Mouse (Mus musculus) erythroblast, embryonic 14.5 days (primary cell): Measurements from ENCODE around the gene Gck. TPM values are rescaled to one million over a fixed set of nuclear protein-coding genes. Genes with fewer than 3 reads are reported as not detected.

Experiments used
- H3K27me3 ChIP-seq: 2 replicates; pipeline ENCODE4 v1.6.1; 2012; ENCODE audit warnings: inconsistent platforms; ENCODE audit not compliant: control insufficient read depth
- H3K36me3 ChIP-seq: 2 replicates; pipeline ENCODE4 v1.6.1; 2012; ENCODE audit warnings: mild to moderate bottlenecking, inconsistent platforms; ENCODE audit not compliant: control insufficient read depth
- H3K4me1 ChIP-seq: 2 replicates; pipeline ENCODE4 v1.6.1; 2012; ENCODE audit warnings: inconsistent platforms; ENCODE audit not compliant: control insufficient read depth
- H3K4me3 ChIP-seq: replicated peaks from 2 replicates; pipeline ENCODE3; 2012; ENCODE audit warnings: moderate library complexity, mild to moderate bottlenecking, inconsistent platforms
- H3K9me3 ChIP-seq: 2 replicates; pipeline ENCODE4 v1.6.1; 2012; ENCODE audit warnings: low read length, inconsistent platforms, mixed read lengths; ENCODE audit not compliant: control insufficient read depth
- GATA1 ChIP-seq: IDR thresholded peaks from 2 replicates; pipeline ENCODE4 v1.6.1; 2012; ENCODE audit warnings: low read length, inconsistent platforms, mixed read lengths
- TAL1 ChIP-seq: IDR thresholded peaks from 3 replicates; pipeline ENCODE4 v1.6.1; 2012; ENCODE audit warnings: low read length, inconsistent platforms, mixed read lengths
- polyA plus RNA-seq: library from polyadenylated mRNA; stranded (reverse); fragments of >175 nt; gene quantifications from 2 replicates; pipeline ENCODE4 v1.2.3, GENCODE M21; 2012

Gene Gck
- polyA plus RNA-seq, 1 experiment: not detected

DNA sequence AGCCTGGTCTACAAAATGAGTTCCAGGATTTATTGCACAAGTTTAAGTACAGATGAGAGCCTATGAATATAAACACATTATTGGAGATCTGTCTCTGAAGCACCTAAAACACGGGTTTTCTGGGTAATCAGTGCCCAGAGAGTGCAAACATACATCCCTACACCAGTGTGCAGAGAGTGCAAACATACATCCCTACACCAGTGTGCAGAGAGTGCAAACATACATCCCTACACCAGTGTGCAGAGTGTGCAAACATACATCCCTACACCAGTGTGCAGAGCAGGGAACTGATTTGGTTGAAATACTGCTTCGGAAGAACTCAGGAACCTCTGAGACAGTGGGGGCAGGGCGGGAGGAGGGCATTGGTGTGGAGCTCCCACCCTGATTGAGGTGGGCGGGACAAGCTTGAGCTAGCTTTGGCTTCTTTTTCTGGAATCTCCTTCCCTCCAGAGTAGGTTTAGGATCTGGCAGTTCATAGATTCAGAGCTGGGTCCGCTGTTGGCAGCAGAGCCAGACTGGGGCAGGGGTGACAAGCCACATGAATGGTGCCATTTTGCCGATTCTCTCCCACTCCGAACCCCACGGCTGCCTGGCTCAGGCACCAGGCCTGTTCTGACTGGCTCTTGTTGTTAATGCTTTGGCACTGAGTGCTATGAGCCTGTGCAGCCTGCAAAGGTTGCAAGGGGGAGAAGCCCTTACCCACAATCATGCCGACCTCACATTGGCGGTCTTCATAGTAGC is 43.9 kb downstream of the Gck start:
- peaks cover 3% of the 10 kb centered on the region for H3K4me1 ChIP-seq
- peaks cover 30% of the 10 kb centered on the region for H3K27me3 ChIP-seq
- no peak overlapping the region for H3K4me3 ChIP-seq
- no peaks in the 10 kb centered on the region for H3K9me3 ChIP-seq
- TF ChIP-seq TAL1: no peak
- TF ChIP-seq GATA1: no peak
- no peaks in the 10 kb centered on the region for H3K36me3 ChIP-seq

DNA sequence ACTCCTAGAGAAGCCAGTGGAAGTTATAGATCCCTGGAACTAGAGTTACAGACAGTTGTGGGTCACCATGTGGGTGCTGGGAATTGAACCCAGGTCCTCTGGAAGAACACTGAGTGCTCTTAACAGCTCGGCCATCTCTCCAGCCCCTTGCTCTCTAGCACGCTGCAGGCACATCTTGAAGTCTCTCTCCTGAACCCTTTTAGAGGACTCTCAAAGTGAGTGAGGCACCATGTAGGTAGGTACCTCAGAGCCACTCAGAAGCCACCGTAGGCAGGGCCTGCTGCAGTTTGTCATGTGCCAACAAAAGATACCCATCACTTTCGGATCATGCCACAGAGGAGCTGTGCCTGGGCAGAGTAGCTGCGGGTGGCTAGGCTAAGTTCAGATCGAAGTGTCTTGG is 45.0 kb downstream of the Gck start:
- no peak overlapping the region for H3K4me3 ChIP-seq
- H3K27me3 ChIP-seq: peaks cover 39% of the 10 kb centered on the region
- peaks cover 3% of the 10 kb centered on the region for H3K4me1 ChIP-seq
- no peaks in the 10 kb centered on the region for H3K9me3 ChIP-seq
- TF ChIP-seq GATA1 (no peak), TAL1 (no peak)
- no peaks in the 10 kb centered on the region for H3K36me3 ChIP-seq

DNA sequence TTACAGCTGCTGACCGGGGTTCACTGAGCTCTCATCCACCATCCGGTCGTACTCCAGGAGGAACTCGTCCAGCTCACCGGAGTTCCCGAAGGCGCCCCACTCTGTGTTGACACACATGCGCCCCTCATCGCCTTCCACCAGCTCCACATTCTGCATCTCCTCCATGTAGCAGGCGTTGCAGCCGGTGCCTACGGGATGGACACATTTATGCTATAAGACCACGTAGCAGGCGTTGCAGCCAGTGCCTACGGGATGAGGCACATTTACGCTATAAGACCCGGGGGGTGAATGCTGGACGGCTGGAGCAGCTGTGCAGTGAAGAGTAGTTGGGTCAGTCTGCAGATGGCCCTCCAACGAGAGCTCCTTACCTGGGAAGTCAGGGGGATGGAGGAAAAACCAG is 45.5 kb downstream of the Gck start:
- no peak for TF ChIP-seq TAL1
- no peak for TF ChIP-seq GATA1
- H3K4me3 ChIP-seq: no peak overlapping the region
- H3K27me3 ChIP-seq: peaks cover 44% of the 10 kb centered on the region
- H3K4me1 ChIP-seq: peaks cover 3% of the 10 kb centered on the region
- no peaks in the 10 kb centered on the region for H3K9me3 ChIP-seq
- no peaks in the 10 kb centered on the region for H3K36me3 ChIP-seq

DNA sequence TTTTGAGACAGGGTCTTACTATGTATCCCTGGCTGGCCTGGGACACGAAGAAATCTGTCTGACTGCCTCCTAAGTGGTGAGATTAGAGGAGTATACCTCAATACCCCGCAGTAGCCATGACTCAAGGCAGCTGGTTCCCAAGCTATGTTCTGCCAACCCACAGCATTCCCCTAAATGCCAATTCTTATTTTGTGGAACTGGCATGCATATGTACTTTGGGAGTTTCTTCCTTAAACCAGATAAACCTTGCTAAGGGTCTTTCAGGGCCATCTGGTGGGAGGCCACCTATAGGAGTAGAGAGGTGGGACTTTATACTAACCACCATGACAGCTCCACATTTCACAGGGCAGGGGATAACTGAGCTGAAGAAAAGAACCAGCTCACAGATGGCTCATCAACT is 46.0 kb downstream of the Gck start:
- Histone ChIP-seq H3K9me3 (no peaks in the 10 kb centered on the region), H3K4me3 (no peak overlapping the region), H3K27me3 (peaks cover 49% of the 10 kb centered on the region), H3K36me3 (no peaks in the 10 kb centered on the region), H3K4me1 (peaks cover 5% of the 10 kb centered on the region)
- TF ChIP-seq TAL1 (no peak), GATA1 (no peak)

DNA sequence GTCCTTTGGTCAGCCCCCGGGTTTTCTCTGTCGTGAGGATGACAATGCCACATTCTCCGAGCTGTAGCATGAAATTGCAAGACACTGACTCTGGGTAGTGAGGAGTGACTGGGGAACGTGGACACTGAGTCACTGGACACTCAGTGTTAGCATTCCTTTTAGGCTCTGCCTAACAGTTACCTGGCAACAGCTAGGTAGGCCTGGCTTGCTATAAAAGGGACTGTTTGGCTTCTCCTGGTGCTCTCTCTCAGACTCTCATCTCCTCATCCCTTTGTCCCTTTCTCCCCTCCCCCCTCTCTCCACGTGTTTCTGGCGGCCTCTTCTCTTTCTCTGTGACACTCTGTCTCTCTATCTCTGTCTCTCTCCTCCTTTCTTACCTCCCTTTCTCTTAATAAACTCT is 47.5 kb downstream of the Gck start:
- Histone ChIP-seq H3K4me3 (no peak overlapping the region), H3K9me3 (no peaks in the 10 kb centered on the region), H3K4me1 (peaks cover 19% of the 10 kb centered on the region), H3K36me3 (no peaks in the 10 kb centered on the region), H3K27me3 (peaks cover 64% of the 10 kb centered on the region)
- TF ChIP-seq TAL1 (no peak), GATA1 (no peak)

DNA sequence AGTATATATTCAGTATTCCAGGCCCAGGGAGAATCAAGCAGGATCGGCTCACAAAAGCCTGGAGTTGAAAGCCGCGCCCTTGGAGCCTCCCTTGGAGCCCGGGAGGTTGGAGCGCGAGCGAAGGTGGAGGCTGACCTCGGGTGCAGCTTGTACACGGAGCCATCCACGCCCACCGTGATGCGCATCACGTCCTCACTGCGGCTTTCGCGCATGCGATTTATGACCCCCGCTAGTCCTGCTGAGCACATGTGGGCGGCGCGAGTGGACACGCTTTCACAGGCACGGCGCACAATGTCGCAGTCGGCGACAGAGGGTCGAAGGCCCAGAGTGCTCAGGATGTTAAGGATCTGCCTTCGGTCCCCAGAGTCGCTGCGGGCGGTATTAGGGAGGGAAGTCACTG is 47.9 kb downstream of the Gck start:
- H3K4me1 ChIP-seq: peaks cover 23% of the 10 kb centered on the region
- H3K9me3 ChIP-seq: no peaks in the 10 kb centered on the region
- TF ChIP-seq TAL1: no peak
- TF ChIP-seq GATA1: no peak
- no peak overlapping the region for H3K4me3 ChIP-seq
- H3K36me3 ChIP-seq: no peaks in the 10 kb centered on the region
- H3K27me3 ChIP-seq: peaks cover 68% of the 10 kb centered on the region

DNA sequence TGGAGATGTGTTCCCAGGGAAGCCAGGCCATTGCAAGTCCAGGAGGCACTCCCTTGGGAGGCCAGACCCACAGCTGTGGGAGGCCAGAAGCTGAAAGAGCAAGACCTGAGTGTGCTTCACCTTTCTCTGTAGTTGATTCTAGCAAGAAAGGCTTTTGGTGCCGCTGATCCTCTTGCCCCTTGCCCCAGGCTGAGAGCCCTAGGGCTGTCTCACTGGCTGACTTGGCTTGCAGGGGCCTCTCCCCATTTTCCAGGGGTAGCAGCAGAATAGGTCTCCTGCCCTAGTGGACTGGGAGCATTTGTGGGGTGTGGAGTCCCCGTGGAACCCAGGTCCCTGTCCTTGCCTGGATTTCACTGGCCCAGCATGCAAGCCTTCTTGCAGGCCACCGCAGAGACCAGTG is 48.6 kb downstream of the Gck start:
- TF ChIP-seq TAL1 (no peak), GATA1 (no peak)
- H3K9me3 ChIP-seq: no peaks in the 10 kb centered on the region
- peaks cover 23% of the 10 kb centered on the region for H3K4me1 ChIP-seq
- no peaks in the 10 kb centered on the region for H3K36me3 ChIP-seq
- H3K4me3 ChIP-seq: no peak overlapping the region
- peaks cover 74% of the 10 kb centered on the region for H3K27me3 ChIP-seq

DNA sequence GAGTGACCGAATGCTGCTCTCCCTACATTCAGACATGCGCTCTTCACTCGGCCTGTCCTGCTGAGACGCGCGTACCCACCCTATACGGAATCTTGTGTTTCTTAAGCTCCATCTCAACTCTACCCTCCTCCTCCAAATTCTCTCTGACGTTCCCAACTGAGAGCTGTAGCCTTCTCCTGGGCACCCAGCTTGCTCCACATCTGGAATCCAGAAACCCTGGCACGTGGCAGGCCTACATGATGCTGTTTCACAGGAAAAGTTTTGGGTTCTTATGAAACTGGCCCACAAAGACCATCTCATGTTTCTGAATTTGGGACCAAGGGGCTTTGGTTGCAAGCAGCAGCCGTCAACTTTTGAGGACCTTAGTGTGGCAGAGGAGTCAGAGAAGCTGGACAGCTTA is 50.6 kb downstream of the Gck start:
- Histone ChIP-seq H3K27me3 (peaks cover 80% of the 10 kb centered on the region), H3K36me3 (no peaks in the 10 kb centered on the region), H3K4me3 (no peak overlapping the region), H3K4me1 (peaks cover 30% of the 10 kb centered on the region), H3K9me3 (no peaks in the 10 kb centered on the region)
- TF ChIP-seq TAL1 (no peak), GATA1 (no peak)

DNA sequence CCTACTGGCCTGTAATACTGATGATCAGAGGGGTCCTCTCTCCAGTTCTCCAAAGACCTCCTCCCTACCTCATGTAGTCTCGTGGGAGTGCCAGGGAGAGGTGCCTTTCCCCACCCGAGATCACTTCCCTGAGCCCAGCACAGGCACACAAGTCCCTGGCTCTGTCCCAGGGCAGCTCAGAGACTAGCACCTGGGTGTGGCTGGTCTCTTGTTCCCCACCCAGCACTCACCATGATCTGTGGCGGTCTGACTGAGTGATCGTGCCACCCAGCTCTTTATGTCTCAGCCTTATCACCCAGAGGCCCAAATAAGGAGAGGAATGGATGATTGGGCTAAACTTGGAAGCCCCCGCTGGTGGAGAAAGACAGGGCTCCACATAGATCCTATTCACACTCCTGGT is 51.4 kb downstream of the Gck start, which contains the start of gene Myl7:
Gene Myl7, minus strand, starts transcription at position 252 of the 400 bp plus-strand sequence.
- Histone ChIP-seq H3K4me3 (no peak within 1 kb of the TSS), H3K4me1 (peaks cover 38% of the 10 kb centered on the region), H3K27me3 (peaks cover 78% of the 10 kb centered on the region), H3K9me3 (no peaks in the 10 kb centered on the region), H3K36me3 (no peaks in the 10 kb centered on the region)
- TF ChIP-seq GATA1 (no peak), TAL1 (no peak)

DNA sequence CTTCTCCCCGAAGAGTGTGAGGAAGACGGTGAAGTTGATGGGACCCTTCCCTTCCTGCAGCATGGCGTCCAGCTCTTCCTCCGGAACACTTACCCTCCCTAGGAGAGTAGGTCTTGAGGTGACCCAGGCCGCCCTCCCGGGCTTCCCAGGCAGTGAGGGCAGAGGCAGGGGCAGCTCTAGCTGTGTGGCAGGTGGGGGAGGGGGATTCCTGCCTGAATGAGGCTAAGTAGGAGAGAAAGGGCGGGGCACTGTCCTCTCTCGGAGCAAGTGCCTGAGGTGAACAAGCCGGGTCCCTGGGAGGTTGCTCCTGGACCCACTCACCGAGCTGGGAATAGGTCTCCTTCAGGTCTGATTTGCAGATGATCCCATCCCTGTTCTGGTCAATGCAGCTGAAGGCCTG is 52.0 kb downstream of the Gck start:
- Histone ChIP-seq H3K36me3 (no peaks in the 10 kb centered on the region), H3K4me1 (peaks cover 45% of the 10 kb centered on the region), H3K4me3 (no peak overlapping the region), H3K9me3 (no peaks in the 10 kb centered on the region), H3K27me3 (peaks cover 71% of the 10 kb centered on the region)
- TF ChIP-seq GATA1: no peak
- TF ChIP-seq TAL1: no peak
